Mouse (Mus musculus) myocyte (in vitro differentiated cells): Measurements from ENCODE around the gene Ngly1.

ENCODE experiments used
- MYOG ChIP-seq, 3 experiments: IDR thresholded peaks; one replicate each; pipeline ENCODE4 v1.6.1; 2011; ENCODE audit warnings: control low read depth in 2 of 3, low read depth in 2 of 3, mild to moderate bottlenecking in 2 of 3; ENCODE audit not compliant: insufficient read length in 2 of 3, control insufficient read depth in 1 of 3, insufficient read depth in 1 of 3
- POLR2A ChIP-seq: IDR thresholded peaks from one replicate; pipeline ENCODE4 v1.6.1; 2011; ENCODE audit warnings: low read depth, mild to moderate bottlenecking, control low read depth, moderate library complexity; ENCODE audit not compliant: insufficient read length
- POLR2AphosphoS2 ChIP-seq: IDR thresholded peaks from one replicate; pipeline ENCODE4 v1.6.1; 2011; ENCODE audit warnings: low read depth, control low read depth; ENCODE audit not compliant: insufficient read length
- REST ChIP-seq: IDR thresholded peaks from one replicate; pipeline ENCODE4 v1.6.1; 2011; ENCODE audit warnings: mild to moderate bottlenecking, control low read depth, moderate library complexity; ENCODE audit not compliant: insufficient read depth, insufficient read length
- TCF12 ChIP-seq: IDR thresholded peaks from one replicate; pipeline ENCODE4 v1.6.1; 2011; ENCODE audit warnings: mild to moderate bottlenecking, control low read depth; ENCODE audit not compliant: poor library complexity, insufficient read depth, severe bottlenecking
- USF1 ChIP-seq: IDR thresholded peaks from one replicate; pipeline ENCODE4 v1.6.1; 2011; ENCODE audit warnings: low read depth, mild to moderate bottlenecking, control low read depth, moderate library complexity

GRCm38 (mm10) chr14:16292371-16292770 lies 43.3 kb downstream of the Ngly1 start:
- no peak for TF ChIP-seq POLR2A
- no peak for TF ChIP-seq MYOG (IDR thresholded peaks at IDR 0.05; ENCODE audit: control insufficient read depth in 1 of 3, insufficient read depth in 1 of 3, insufficient read length in 2 of 3, low read depth in 2 of 3)
- no peak for TF ChIP-seq USF1
- TF ChIP-seq REST: no peak
- TF ChIP-seq TCF12: no peak
- TF ChIP-seq POLR2AphosphoS2: no peak
